Mouse (Mus musculus): ENCODE data around the gene Zmynd15. TPM values are rescaled to one million over a fixed set of nuclear protein-coding genes. Genes with fewer than 3 reads are reported as not detected.

Zmynd15 gene
- total and polyA plus RNA-seq, 2 experiments = 0.74 to 4.4 TPM

GRCm38 (mm10) chr11:70499566-70500475 is 40.6 kb downstream of the Zmynd15 start:
- peaks cover 14% of the 10 kb centered on the region for H3K4me1 ChIP-seq (ENCODE audit: control insufficient read depth, insufficient read depth, low read length)
- peak; percentile 17; the same call in 1 of the 2 replicates for TF ChIP-seq CTCF (IDR thresholded peaks at IDR 0.05; ENCODE audit: low read depth, low read length)
- no peak for TF ChIP-seq POLR2A (IDR thresholded peaks at IDR 0.05; ENCODE audit: extremely low read depth, insufficient read depth, low read length)
- no peak overlapping the region for H3K27ac ChIP-seq (replicated peaks; ENCODE audit: insufficient read depth, low read depth, low read length)
- no peaks in the 10 kb centered on the region for H3K27me3 ChIP-seq (ENCODE audit: control insufficient read depth, insufficient read depth, low read length)
- no peak overlapping the region for H3K4me3 ChIP-seq (ENCODE audit: insufficient read depth, low read depth, low read length)
- H3K79me2 ChIP-seq (ENCODE audit: control insufficient read depth, insufficient read depth, low read length) = no peaks in the 10 kb centered on the region
- no peaks in the 10 kb centered on the region for H3K36me3 ChIP-seq (ENCODE audit: control insufficient read depth, insufficient read depth, low read length)
- no peak for DNase-seq (ENCODE audit: extremely low read depth, low read depth, low spot score)
- H3K9ac ChIP-seq (ENCODE audit: low read depth, low read length) = no peak overlapping the region
- 69% methylated on average over 14 of the region's 14 CpGs for WGBS

GRCm38 (mm10) chr11:70500476-70500812 is 41.2 kb downstream of the Zmynd15 start:
- H3K9ac ChIP-seq (ENCODE audit: low read depth, low read length) = no peak overlapping the region
- H3K4me1 ChIP-seq (ENCODE audit: control insufficient read depth, insufficient read depth, low read length) = peaks cover 14% of the 10 kb centered on the region
- 90% methylated on average over 1 of the region's 1 CpGs for WGBS
- TF ChIP-seq POLR2A (IDR thresholded peaks at IDR 0.05; ENCODE audit: extremely low read depth, insufficient read depth, low read length) = no peak
- no peak for TF ChIP-seq CTCF (IDR thresholded peaks at IDR 0.05; ENCODE audit: low read depth, low read length)
- peak; percentile 58 for DNase-seq (ENCODE audit: extremely low read depth, low read depth, low spot score)
- no peaks in the 10 kb centered on the region for H3K27me3 ChIP-seq (ENCODE audit: control insufficient read depth, insufficient read depth, low read length)
- no peaks in the 10 kb centered on the region for H3K36me3 ChIP-seq (ENCODE audit: control insufficient read depth, insufficient read depth, low read length)
- H3K27ac ChIP-seq (replicated peaks; ENCODE audit: insufficient read depth, low read depth, low read length) = no peak overlapping the region
- H3K79me2 ChIP-seq (ENCODE audit: control insufficient read depth, insufficient read depth, low read length) = no peaks in the 10 kb centered on the region
- H3K4me3 ChIP-seq (ENCODE audit: insufficient read depth, low read depth, low read length) = no peak overlapping the region

- TF ChIP-seq POLR2A (IDR thresholded peaks at IDR 0.05; ENCODE audit: extremely low read depth, insufficient read depth, low read length) (no peak), CTCF (IDR thresholded peaks at IDR 0.05; ENCODE audit: low read depth, low read length) (no peak)
- no peak overlapping the region for H3K9ac ChIP-seq (ENCODE audit: low read depth, low read length)
- H3K79me2 ChIP-seq (ENCODE audit: control insufficient read depth, insufficient read depth, low read length) = no peaks in the 10 kb centered on the region
- no peak overlapping the region for H3K4me3 ChIP-seq (ENCODE audit: insufficient read depth, low read depth, low read length)
- no peaks in the 10 kb centered on the region for H3K27me3 ChIP-seq (ENCODE audit: control insufficient read depth, insufficient read depth, low read length)
- peak overlapping the region; percentile 45; the same call in 1 of the 2 replicates for H3K27ac ChIP-seq (replicated peaks; ENCODE audit: insufficient read depth, low read depth, low read length)
- H3K36me3 ChIP-seq (ENCODE audit: control insufficient read depth, insufficient read depth, low read length) = no peaks in the 10 kb centered on the region
- H3K4me1 ChIP-seq (ENCODE audit: control insufficient read depth, insufficient read depth, low read length) = peaks cover 16% of the 10 kb centered on the region
- peak; percentile 85 for DNase-seq (ENCODE audit: extremely low read depth, low read depth, low spot score)
- 12% methylated on average over 3 of the region's 3 CpGs for WGBS
Measured at GRCm38 (mm10) chr11:70502018-70502417, 42.8 kb downstream of the Zmynd15 start.

- H3K9ac ChIP-seq (ENCODE audit: low read depth, low read length) = no peak within 1 kb of the TSS
- no peak within 1 kb of the TSS for H3K27ac ChIP-seq (replicated peaks; ENCODE audit: insufficient read depth, low read depth, low read length)
- no peak for DNase-seq (ENCODE audit: extremely low read depth, low read depth, low spot score)
- peaks cover 16% of the 10 kb centered on the region for H3K4me1 ChIP-seq (ENCODE audit: control insufficient read depth, insufficient read depth, low read length)
- WGBS = 84% methylated on average over 9 of the region's 9 CpGs
- no peaks in the 10 kb centered on the region for H3K36me3 ChIP-seq (ENCODE audit: control insufficient read depth, insufficient read depth, low read length)
- H3K27me3 ChIP-seq (ENCODE audit: control insufficient read depth, insufficient read depth, low read length) = no peaks in the 10 kb centered on the region
- no peaks in the 10 kb centered on the region for H3K79me2 ChIP-seq (ENCODE audit: control insufficient read depth, insufficient read depth, low read length)
- no peak within 1 kb of the TSS for H3K4me3 ChIP-seq (ENCODE audit: insufficient read depth, low read depth, low read length)
- no peak for TF ChIP-seq POLR2A (IDR thresholded peaks at IDR 0.05; ENCODE audit: extremely low read depth, insufficient read depth, low read length)
- TF ChIP-seq CTCF (IDR thresholded peaks at IDR 0.05; ENCODE audit: low read depth, low read length) = no peak
Measured at GRCm38 (mm10) chr11:70504970-70505369, 45.7 kb downstream of the Zmynd15 start, which contains the start of gene Tm4sf5. Gene Tm4sf5 (plus strand): TSS chr11:70505244.

- Histone ChIP-seq H3K4me3 (ENCODE audit: insufficient read depth, low read depth, low read length) (no peak overlapping the region; the same call in 1 of the 2 replicates), H3K27ac (replicated peaks; ENCODE audit: insufficient read depth, low read depth, low read length) (no peak overlapping the region), H3K4me1 (ENCODE audit: control insufficient read depth, insufficient read depth, low read length) (peaks cover 10% of the 10 kb centered on the region), H3K27me3 (ENCODE audit: control insufficient read depth, insufficient read depth, low read length) (no peaks in the 10 kb centered on the region), H3K36me3 (ENCODE audit: control insufficient read depth, insufficient read depth, low read length) (no peaks in the 10 kb centered on the region), H3K9ac (ENCODE audit: low read depth, low read length) (no peak overlapping the region), H3K79me2 (ENCODE audit: control insufficient read depth, insufficient read depth, low read length) (no peaks in the 10 kb centered on the region)
- TF ChIP-seq CTCF (IDR thresholded peaks at IDR 0.05; ENCODE audit: low read depth, low read length) = peak; percentile 61
- TF ChIP-seq POLR2A (IDR thresholded peaks at IDR 0.05; ENCODE audit: extremely low read depth, insufficient read depth, low read length) = no peak
- peak; percentile 56 for DNase-seq (ENCODE audit: extremely low read depth, low read depth, low spot score)
- 20% methylated on average over 4 of the region's 4 CpGs for WGBS
Measured at GRCm38 (mm10) chr11:70506385-70506784, 47.2 kb downstream of the Zmynd15 start.
